Mouse (Mus musculus): ENCODE measurements around the gene Pde1b. TPM values are rescaled to one million over a fixed set of nuclear protein-coding genes. Genes with fewer than 3 reads are reported as not detected.

The Pde1b gene
- 1 to 10 TPM in 1 of 2 experiments, under 1 TPM in 1; 0.55 to 1.1 TPM for polyA plus RNA-seq (2012; fragmentation: generic; extraction: Trizol)

GRCm38 (mm10) chr15:103502435-103503250 is at the start of gene Pde1b:
TSS of gene Pde1b (plus strand) at chr15:103503034.

GRCm38 (mm10) chr15:103453551-103454218 is 49.1 kb upstream of the Pde1b start, which contains the start of gene Nckap1l:
TSS of gene Nckap1l (plus strand) at chr15:103453794.

GRCm38 (mm10) chr15:103537822-103538213 is 35.0 kb downstream of the Pde1b start, which contains the start of gene Ppp1r1a:
TSS of gene Ppp1r1a (minus strand) at chr15:103538003.

GRCm38 (mm10) chr15:103564981-103565380 is 62.1 kb downstream of the Pde1b start, which contains the start of gene Glycam1:
TSS of gene Glycam1 (minus strand) at chr15:103565081.

Other genes starting within 250 kb of the Pde1b start
- gene Nfe2, start 244.6 kb upstream of the Pde1b start, polyA plus RNA-seq (2012; fragmentation: generic; extraction: Trizol), result under 1 TPM; 0.07 to 0.57 TPM
- gene Copz1, start 230.3 kb upstream of the Pde1b start, polyA plus RNA-seq (2012; fragmentation: generic; extraction: Trizol), result 100 to 1,000 TPM; 228 to 304 TPM
- under 1 TPM; 0.09 to 0.45 TPM for gene Gpr84, start 192.4 kb upstream of the Pde1b start, polyA plus RNA-seq (2012; fragmentation: generic; extraction: Trizol)
- gene Zfp385a, start 162.9 kb upstream of the Pde1b start, polyA plus RNA-seq (2012; fragmentation: generic; extraction: Trizol), result 100 to 1,000 TPM in 1 of 2 experiments, 10 to 100 TPM in 1; 76.8 to 115 TPM
- 10 to 100 TPM; 53.6 to 91.1 TPM for gene Itga5, start 136.3 kb upstream of the Pde1b start, polyA plus RNA-seq (2012; fragmentation: generic; extraction: Trizol)
- under 1 TPM in 1 of 2 experiments, not detected in 1; 0.16 TPM for gene Gtsf1, start 72.6 kb upstream of the Pde1b start, polyA plus RNA-seq (2012; fragmentation: generic; extraction: Trizol)
- not detected for gene Gtsf2, start 54.6 kb upstream of the Pde1b start, polyA plus RNA-seq (2012; fragmentation: generic; extraction: Trizol)
- gene Nckap1l, start 49.2 kb upstream of the Pde1b start, polyA plus RNA-seq (2012; fragmentation: generic; extraction: Trizol), result under 1 TPM; 0.02 to 0.11 TPM
- not detected for gene Ppp1r1a, start 35.0 kb downstream of the Pde1b start, polyA plus RNA-seq (2012; fragmentation: generic; extraction: Trizol)
- not detected for gene Glycam1, start 62.0 kb downstream of the Pde1b start, polyA plus RNA-seq (2012; fragmentation: generic; extraction: Trizol)

Data from C3H10T1/2 (cell line).